ENCODE assay signal across 8 mouse cellular contexts in genomic region chr2:172824906-172825784, GRCm38 (mm10).
A peak's percentile ranks its signal among the peaks of the same experiment; 100 is the strongest.
DNase-seq lines count a peak whose midpoint lies in the region; ATAC-seq and TF ChIP-seq lines count a peak whose summit lies in the region.

No protein-coding gene starts in this region.

- TF ChIP-seq CTCF in E14TG2a.4 (conservative IDR thresholded peaks at IDR 0.05; ENCODE audit: low read length): peak; percentile 26; the same call in 1 of the 2 replicates
- TF ChIP-seq CTCF in hindbrain, postnatal 0 days (IDR thresholded peaks at IDR 0.05; ENCODE audit: low read depth): peak; percentile 85

- H3K9ac ChIP-seq in hindbrain, postnatal 0 days (replicated peaks; ENCODE audit: low read length): no peak overlapping the region
- H3K9ac ChIP-seq in limb, embryonic 11.5 days (ENCODE audit: low read length): no peak overlapping the region
- no peak overlapping the region; the same call in 1 of the 2 replicates for H3K9ac ChIP-seq in midbrain, embryonic 14.5 days (replicated peaks; ENCODE audit: low read length)

- H3K36me3 ChIP-seq in E14TG2a.4 (ENCODE audit: insufficient read depth, low read length): no peaks in the 10 kb centered on the region
- no peaks in the 10 kb centered on the region for H3K36me3 ChIP-seq in hindbrain, postnatal 0 days (ENCODE audit: insufficient read depth, low read length)
- H3K36me3 ChIP-seq in limb, embryonic 11.5 days (ENCODE audit: control insufficient read depth, insufficient read depth, low read length): no peaks in the 10 kb centered on the region
- no peaks in the 10 kb centered on the region for H3K36me3 ChIP-seq in midbrain, embryonic 14.5 days (ENCODE audit: control insufficient read depth, insufficient read depth, low read length)

- ATAC-seq in hindbrain, postnatal 0 days: peak; percentile 74
- no peak for ATAC-seq in limb, embryonic 11.5 days (ENCODE audit: insufficient number of reproducible peaks, low FRiP score, low TSS enrichment, low read depth)
- peak; percentile 55; the same call in 1 of the 2 replicates for ATAC-seq in midbrain, embryonic 14.5 days (ENCODE audit: low FRiP score, low TSS enrichment)
- no peak for ATAC-seq in erythroblast, adult 5-6 weeks (replicated peaks; ENCODE audit: low FRiP score, poor library complexity, severe bottlenecking)

- H3K4me2 ChIP-seq in hindbrain, postnatal 0 days (ENCODE audit: low read depth, low read length): peak overlapping the region; percentile 43
- H3K4me2 ChIP-seq in limb, embryonic 11.5 days (ENCODE audit: low read depth, severe bottlenecking): peak overlapping the region; percentile 42; the same call in 1 of the 2 replicates
- peak overlapping the region; percentile 45 for H3K4me2 ChIP-seq in midbrain, embryonic 14.5 days (ENCODE audit: low read length)

- peaks cover 48% of the 10 kb centered on the region for H3K4me1 ChIP-seq in E14TG2a.4 (replicated peaks; ENCODE audit: low read depth, low read length)
- no peaks in the 10 kb centered on the region for H3K4me1 ChIP-seq in hindbrain, postnatal 0 days (ENCODE audit: insufficient read depth, low read length)
- peaks cover 14% of the 10 kb centered on the region; the same call in 1 of the 2 replicates for H3K4me1 ChIP-seq in limb, embryonic 11.5 days (ENCODE audit: control insufficient read depth, insufficient read depth, low read length)
- H3K4me1 ChIP-seq in midbrain, embryonic 14.5 days (ENCODE audit: control insufficient read depth, insufficient read depth, low read length): peaks cover 6% of the 10 kb centered on the region; the same call in 1 of the 2 replicates

- DNase-seq in adrenal gland, postnatal 14 days: peak; percentile 77
- peak; percentile 28 to 54 for DNase-seq in frontal cortex, postnatal 14 days (ENCODE audit: low spot score in 2 of 2)
- peak; percentile 83 for DNase-seq in hindbrain, postnatal 0 days (ENCODE audit: low spot score)
- peak; percentile 83 for DNase-seq in limb, embryonic 11.5 days (ENCODE audit: low spot score)
- DNase-seq in midbrain, embryonic 14.5 days: peak; percentile 86
- peak; percentile 39 to 41 for DNase-seq in thymus, adult 18-20 months

- 19% methylated on average over 43 of the region's 43 CpGs for WGBS in hindbrain, postnatal 0 days
- WGBS in limb, embryonic 11.5 days: 19% methylated on average over 43 of the region's 43 CpGs
- 21% methylated on average over 43 of the region's 43 CpGs for WGBS in midbrain, embryonic 14.5 days

- peaks cover 37% of the 10 kb centered on the region for H3K27me3 ChIP-seq in E14TG2a.4 (ENCODE audit: insufficient read depth, low read length)
- no peaks in the 10 kb centered on the region; the same call in 1 of the 2 replicates for H3K27me3 ChIP-seq in hindbrain, postnatal 0 days (ENCODE audit: insufficient read depth, low read length)
- peaks cover 6% of the 10 kb centered on the region; the same call in 1 of the 2 replicates for H3K27me3 ChIP-seq in limb, embryonic 11.5 days (ENCODE audit: control insufficient read depth, insufficient read depth, low read length)
- H3K27me3 ChIP-seq in midbrain, embryonic 14.5 days (ENCODE audit: control insufficient read depth, insufficient read depth, low read length): no peaks in the 10 kb centered on the region

- H3K4me3 ChIP-seq in E14TG2a.4 (replicated peaks; ENCODE audit: low read length): peak overlapping the region; percentile 57
- H3K4me3 ChIP-seq in hindbrain, postnatal 0 days (ENCODE audit: low read length): no peak overlapping the region
- no peak overlapping the region for H3K4me3 ChIP-seq in limb, embryonic 11.5 days (ENCODE audit: low read depth, low read length)
- peak overlapping the region; percentile 19; the same call in 1 of the 2 replicates for H3K4me3 ChIP-seq in midbrain, embryonic 14.5 days (replicated peaks; ENCODE audit: low read depth, low read length)

- peaks cover 6% of the 10 kb centered on the region for H3K9me3 ChIP-seq in E14TG2a.4 (ENCODE audit: low read length)
- no peaks in the 10 kb centered on the region for H3K9me3 ChIP-seq in hindbrain, postnatal 0 days (ENCODE audit: low read length)
- no peaks in the 10 kb centered on the region for H3K9me3 ChIP-seq in limb, embryonic 11.5 days (ENCODE audit: control insufficient read depth, low read length)
- H3K9me3 ChIP-seq in midbrain, embryonic 14.5 days (ENCODE audit: control insufficient read depth, low read length): no peaks in the 10 kb centered on the region

- no peak overlapping the region for H3K27ac ChIP-seq in hindbrain, postnatal 0 days
- no peak overlapping the region for H3K27ac ChIP-seq in limb, embryonic 11.5 days (replicated peaks; ENCODE audit: low read depth, low read length)
- no peak overlapping the region for H3K27ac ChIP-seq in midbrain, embryonic 14.5 days (replicated peaks; ENCODE audit: low read depth, low read length)

Comparison
In these comparisons a context has a peak if more than half of its experiments do, and no peak if none do; other contexts are left out.
1. H3K4me3 ChIP-seq: peak in E14TG2a.4 (single experiment) and midbrain, embryonic 14.5 days (single experiment); none in hindbrain, postnatal 0 days (single experiment) and limb, embryonic 11.5 days (single experiment).
2. ATAC-seq: peak in hindbrain, postnatal 0 days (single experiment) and midbrain, embryonic 14.5 days (single experiment); none in limb, embryonic 11.5 days (single experiment) and erythroblast, adult 5-6 weeks (single experiment).
3. Peak in every context shown above with its lines, with median percentiles within 50 percentile points of each other: DNase-seq and H3K4me2 ChIP-seq.